8 mouse cellular contexts compared by ENCODE assay signal in the genomic region with DNA sequence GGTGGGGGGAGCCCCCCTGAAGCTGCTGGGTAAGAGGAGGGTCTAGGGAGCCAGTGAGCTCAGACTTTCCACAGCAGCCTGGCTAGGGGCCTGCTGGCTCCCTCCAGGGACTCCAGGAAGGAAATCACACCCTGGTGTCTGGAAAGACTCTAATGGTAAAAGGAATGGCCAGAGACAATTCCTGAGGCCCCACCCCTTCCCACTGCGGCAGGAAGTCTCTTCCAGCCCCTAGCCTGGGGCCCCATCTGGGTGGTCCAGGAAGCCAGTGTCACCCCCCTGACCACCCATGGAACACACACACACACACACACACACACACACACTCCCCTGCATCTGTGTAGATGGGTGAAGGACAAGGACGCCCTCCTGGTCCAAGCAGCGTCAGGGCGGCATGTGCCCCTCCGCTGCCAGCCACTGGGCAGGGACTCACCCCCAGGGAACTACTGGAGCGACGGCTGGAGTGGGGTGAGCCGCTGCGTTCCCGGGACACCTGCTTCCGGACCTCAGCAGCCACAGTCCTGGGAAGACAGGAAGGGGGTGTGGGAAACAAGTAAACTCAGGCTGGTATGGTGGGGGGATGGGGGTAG. TPM values are rescaled to one million over a fixed set of nuclear protein-coding genes. Genes with fewer than 3 reads are reported as not detected.
DNase-seq lines count a peak whose midpoint lies in the region; ATAC-seq lines count a peak whose summit lies in the region.

No protein-coding gene starts in this region.

- H3K27me3 ChIP-seq in forebrain, embryonic 12.5 days = no peaks in the 10 kb centered on the region
- H3K27me3 ChIP-seq in limb, embryonic 11.5 days (ENCODE audit: control insufficient read depth, insufficient read depth, low read length) = no peaks in the 10 kb centered on the region
- H3K27me3 ChIP-seq in midbrain, embryonic 14.5 days (ENCODE audit: control insufficient read depth, insufficient read depth, low read length) = no peaks in the 10 kb centered on the region

- peak; percentile 40 for DNase-seq in adrenal gland, postnatal 25 days
- peak; percentile 76 to 77 for DNase-seq in heart, postnatal 36 days
- peak; percentile 81 for DNase-seq in limb, embryonic 11.5 days (ENCODE audit: low spot score)
- no peak for DNase-seq in midbrain, embryonic 14.5 days
- DNase-seq in right cerebral cortex, postnatal 14 days = no peak
- no peak for DNase-seq in spleen, postnatal 14 days (ENCODE audit: low spot score in 2 of 2)

- H3K27ac ChIP-seq in forebrain, embryonic 12.5 days = 0 out of 2 replicates have a peak overlapping the region, but pooled peaks have one; percentile 13
- peak overlapping the region; percentile 94 for H3K27ac ChIP-seq in limb, embryonic 11.5 days (replicated peaks; ENCODE audit: low read depth, low read length)
- H3K27ac ChIP-seq in midbrain, embryonic 14.5 days (replicated peaks; ENCODE audit: low read depth, low read length) = no peak overlapping the region

- H3K36me3 ChIP-seq in forebrain, embryonic 12.5 days (replicated peaks) = 0 out of 2 replicates have a peak, but pooled peaks cover 4% of the 10 kb centered on the region
- H3K36me3 ChIP-seq in limb, embryonic 11.5 days (ENCODE audit: control insufficient read depth, insufficient read depth, low read length) = peaks cover 5% of the 10 kb centered on the region
- no peaks in the 10 kb centered on the region for H3K36me3 ChIP-seq in midbrain, embryonic 14.5 days (ENCODE audit: control insufficient read depth, insufficient read depth, low read length)

- no peak for ATAC-seq in forebrain, embryonic 12.5 days (ENCODE audit: low FRiP score)
- peak; percentile 78 for ATAC-seq in limb, embryonic 11.5 days (ENCODE audit: insufficient number of reproducible peaks, low FRiP score, low TSS enrichment, low read depth)
- no peak for ATAC-seq in midbrain, embryonic 14.5 days (ENCODE audit: low FRiP score, low TSS enrichment)
- no peak for ATAC-seq in cerebellum, adult (ENCODE audit: insufficient number of reproducible peaks, low FRiP score, low TSS enrichment)

- H3K4me2 ChIP-seq in forebrain, embryonic 12.5 days = peak overlapping the region; percentile 10; the same call in 1 of the 2 replicates
- peak overlapping the region; percentile 55 for H3K4me2 ChIP-seq in limb, embryonic 11.5 days (ENCODE audit: low read depth, severe bottlenecking)
- no peak overlapping the region for H3K4me2 ChIP-seq in midbrain, embryonic 14.5 days (ENCODE audit: low read length)

- H3K4me1 ChIP-seq in forebrain, embryonic 12.5 days = peaks cover 23% of the 10 kb centered on the region
- peaks cover 50% of the 10 kb centered on the region for H3K4me1 ChIP-seq in limb, embryonic 11.5 days (ENCODE audit: control insufficient read depth, insufficient read depth, low read length)
- H3K4me1 ChIP-seq in midbrain, embryonic 14.5 days (ENCODE audit: control insufficient read depth, insufficient read depth, low read length) = 0 out of 2 replicates have a peak, but pooled peaks cover 2% of the 10 kb centered on the region

- WGBS in forebrain, embryonic 12.5 days = 26% methylated on average over 11 of the region's 11 CpGs
- WGBS in limb, embryonic 11.5 days = under 1% methylated on average over 11 of the region's 11 CpGs
- 22% methylated on average over 11 of the region's 11 CpGs for WGBS in midbrain, embryonic 14.5 days

- H3K9me3 ChIP-seq in forebrain, embryonic 12.5 days = no peaks in the 10 kb centered on the region
- H3K9me3 ChIP-seq in limb, embryonic 11.5 days (ENCODE audit: control insufficient read depth, low read length) = no peaks in the 10 kb centered on the region
- H3K9me3 ChIP-seq in midbrain, embryonic 14.5 days (ENCODE audit: control insufficient read depth, low read length) = no peaks in the 10 kb centered on the region

- intact Hi-C loops in heart, postnatal 36 days (cut with DNase I) = no loop called here

- H3K4me3 ChIP-seq in forebrain, embryonic 12.5 days (replicated peaks) = no peak overlapping the region
- H3K4me3 ChIP-seq in limb, embryonic 11.5 days (ENCODE audit: low read depth, low read length) = peak overlapping the region; percentile 20; the same call in 1 of the 2 replicates
- no peak overlapping the region for H3K4me3 ChIP-seq in midbrain, embryonic 14.5 days (replicated peaks; ENCODE audit: low read depth, low read length)

- peak overlapping the region; percentile 40; the same call in 1 of the 2 replicates for H3K9ac ChIP-seq in forebrain, embryonic 12.5 days
- H3K9ac ChIP-seq in limb, embryonic 11.5 days (ENCODE audit: low read length) = peak overlapping the region; percentile 55; the same call in 1 of the 2 replicates
- 0 out of 2 replicates have a peak overlapping the region, but pooled peaks have one; percentile 6 for H3K9ac ChIP-seq in midbrain, embryonic 14.5 days (replicated peaks; ENCODE audit: low read length)

RNA-seq across cellular contexts. Expression of gene Dock6, which starts 5.6 kb away (rescaled TPM):
- 45.6 and 46.0 TPM in 2 replicates for total RNA-seq in adrenal gland, postnatal 25 days (2021)
- 17.5 and 18.9 TPM in 2 replicates for polyA plus RNA-seq in forebrain, embryonic 12.5 days (2016; fragmentation: Nextera tagmentation; extraction: Ambion mirVana)
- 10 to 100 TPM; 31.0 to 39.1 TPM for total RNA-seq in heart, postnatal 36 days (2021)
- polyA plus RNA-seq in limb, embryonic 11.5 days (2014; fragmentation: Nextera tagmentation; extraction: Ambion mirVana) = 37.4 and 42.7 TPM in 2 replicates
- 7.2 and 12.7 TPM in 2 replicates for polyA plus RNA-seq in midbrain, embryonic 14.5 days (2014; fragmentation: Nextera tagmentation; extraction: Ambion mirVana)

RNA-seq across cellular contexts. Expression of gene Angptl8, which starts 11.5 kb away (rescaled TPM):
- total RNA-seq in adrenal gland, postnatal 25 days (2021) = 4.5 and 17.1 TPM in 2 replicates
- 0.45 TPM in 1 of 2 replicates, not detected in the other for polyA plus RNA-seq in forebrain, embryonic 12.5 days (2016; fragmentation: Nextera tagmentation; extraction: Ambion mirVana)
- total RNA-seq in heart, postnatal 36 days (2021) = not detected
- 0.64 and 0.82 TPM in 2 replicates for polyA plus RNA-seq in limb, embryonic 11.5 days (2014; fragmentation: Nextera tagmentation; extraction: Ambion mirVana)
- polyA plus RNA-seq in midbrain, embryonic 14.5 days (2014; fragmentation: Nextera tagmentation; extraction: Ambion mirVana) = 0.34 TPM in 1 of 2 replicates, not detected in the other

RNA-seq across cellular contexts. Expression of gene Kank2, which starts 48.3 kb away (rescaled TPM):
- total RNA-seq in adrenal gland, postnatal 25 days (2021) = 37.3 and 46.2 TPM in 2 replicates
- polyA plus RNA-seq in forebrain, embryonic 12.5 days (2016; fragmentation: Nextera tagmentation; extraction: Ambion mirVana) = 6.1 and 6.2 TPM in 2 replicates
- 10 to 100 TPM; 50.5 to 54.2 TPM for total RNA-seq in heart, postnatal 36 days (2021)
- polyA plus RNA-seq in limb, embryonic 11.5 days (2014; fragmentation: Nextera tagmentation; extraction: Ambion mirVana) = 11.6 and 12.7 TPM in 2 replicates
- polyA plus RNA-seq in midbrain, embryonic 14.5 days (2014; fragmentation: Nextera tagmentation; extraction: Ambion mirVana) = 0.66 and 2.7 TPM in 2 replicates

Comparison
In these comparisons a context has a peak if more than half of its experiments do, and no peak if none do; other contexts are left out.
1. DNase-seq: peak in adrenal gland, postnatal 25 days (single experiment), heart, postnatal 36 days (2 of 2) and limb, embryonic 11.5 days (single experiment); none in midbrain, embryonic 14.5 days (single experiment), right cerebral cortex, postnatal 14 days (single experiment) and spleen, postnatal 14 days (0 of 2).
2. Peak in every context shown above with its lines, with median percentiles within 50 percentile points of each other: H3K9ac ChIP-seq.